ENCODE assay signal across 8 mouse cellular contexts in the genomic region with DNA sequence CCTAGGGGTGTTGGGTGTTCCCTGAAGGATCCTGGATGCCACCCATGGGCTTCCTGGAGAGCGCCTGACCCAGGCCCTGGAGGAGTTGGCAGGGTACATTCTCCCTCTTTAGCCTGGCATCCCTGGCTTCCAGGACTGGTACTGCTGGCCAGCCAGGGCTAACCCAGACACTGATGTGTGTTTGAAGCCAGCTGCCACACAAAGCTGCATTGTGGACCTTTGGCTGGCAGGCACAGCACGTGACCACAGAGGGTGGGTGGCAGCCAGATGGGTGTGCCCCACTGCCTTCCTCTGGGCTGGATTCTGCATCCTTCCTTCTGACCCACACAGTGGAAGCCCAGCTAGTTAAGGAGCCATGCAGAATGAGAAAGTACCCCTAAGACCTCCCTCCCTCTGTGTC. TPM values are rescaled to one million over a fixed set of nuclear protein-coding genes. Genes with fewer than 3 reads are reported as not detected.
DNase-seq lines count a peak whose midpoint lies in the region; ATAC-seq and TF ChIP-seq lines count a peak whose summit lies in the region.

No protein-coding gene starts in this region.

- no peaks in the 10 kb centered on the region for H3K9me3 ChIP-seq in forebrain, postnatal 0 days (ENCODE audit: low read length)
- H3K9me3 ChIP-seq in stomach, embryonic 15.5 days = no peaks in the 10 kb centered on the region

- intact Hi-C loops in heart, postnatal 36 days (cut with DNase I) = loop anchor here (5.0 kb wide), 1 partner anchor 57 kb away; no protein-coding TSS in a partner anchor
- intact Hi-C loops in left cerebral cortex, adult 2 months (cut with DNase I) = no loop called here

- WGBS in forebrain, postnatal 0 days = 40% methylated on average over 2 of the region's 2 CpGs
- 61% methylated on average over 2 of the region's 2 CpGs for WGBS in stomach, embryonic 15.5 days

- H3K9ac ChIP-seq in forebrain, postnatal 0 days = no peak overlapping the region
- H3K9ac ChIP-seq in stomach, embryonic 15.5 days = no peak overlapping the region

- peak; percentile 97 for ATAC-seq in forebrain, postnatal 0 days
- peak; percentile 61; the same call in 1 of the 2 replicates for ATAC-seq in stomach, embryonic 15.5 days (ENCODE audit: insufficient read depth, low FRiP score, low read depth)

- peak; percentile 19 for DNase-seq in urinary bladder, postnatal 14 days (ENCODE audit: low spot score)
- DNase-seq in urinary bladder, adult 18-20 months (ENCODE audit: low spot score in 2 of 2) = no peak
- DNase-seq in forebrain, postnatal 0 days = peak; percentile 76
- peak; percentile 55 to 61 for DNase-seq in heart, postnatal 36 days
- peak; percentile 59 to 75 for DNase-seq in left cerebral cortex, adult 2 months (ENCODE audit: extremely low spot score in 1 of 2, low spot score in 2 of 2)
- DNase-seq in lung, postnatal 4 days = peak; percentile 62 to 79
- DNase-seq in urinary bladder, postnatal 10 days (ENCODE audit: low spot score) = no peak

- H3K27ac ChIP-seq in forebrain, postnatal 0 days (ENCODE audit: low read depth, low read length) = peak overlapping the region; percentile 66
- H3K27ac ChIP-seq in left cerebral cortex, adult 2 months = peak overlapping the region; percentile 67
- H3K27ac ChIP-seq in stomach, embryonic 15.5 days = no peak overlapping the region

- H3K27me3 ChIP-seq in forebrain, postnatal 0 days (ENCODE audit: insufficient read depth, low read length) = no peaks in the 10 kb centered on the region
- no peaks in the 10 kb centered on the region for H3K27me3 ChIP-seq in stomach, embryonic 15.5 days (replicated peaks)

- no peak overlapping the region for H3K4me2 ChIP-seq in forebrain, postnatal 0 days (ENCODE audit: low read depth)
- no peak overlapping the region for H3K4me2 ChIP-seq in stomach, embryonic 15.5 days

- H3K36me3 ChIP-seq in forebrain, postnatal 0 days (ENCODE audit: insufficient read depth) = no peaks in the 10 kb centered on the region
- no peaks in the 10 kb centered on the region for H3K36me3 ChIP-seq in stomach, embryonic 15.5 days

- TF ChIP-seq CTCF in forebrain, postnatal 0 days (IDR thresholded peaks at IDR 0.05; ENCODE audit: low read depth) = peak; percentile 53
- peak; percentile 58 for TF ChIP-seq CTCF in left cerebral cortex, adult 2 months (IDR thresholded peaks at IDR 0.05)

- H3K4me3 ChIP-seq in forebrain, postnatal 0 days (ENCODE audit: low read depth, low read length) = no peak overlapping the region
- H3K4me3 ChIP-seq in left cerebral cortex, adult 2 months = no peak overlapping the region
- H3K4me3 ChIP-seq in stomach, embryonic 15.5 days (replicated peaks) = no peak overlapping the region

- H3K4me1 ChIP-seq in forebrain, postnatal 0 days (ENCODE audit: insufficient read depth) = no peaks in the 10 kb centered on the region
- no peaks in the 10 kb centered on the region for H3K4me1 ChIP-seq in stomach, embryonic 15.5 days

RNA-seq across cellular contexts. Expression of gene Klf13, which starts 26.4 kb away (rescaled TPM):
- total RNA-seq in forebrain, postnatal 0 days (2014; rRNA removed) = 25.5 and 32.0 TPM in 2 replicates
- 24.8 and 32.0 TPM in 2 replicates for polyA plus RNA-seq in forebrain, postnatal 0 days (2015; fragmentation: Nextera tagmentation; extraction: Ambion mirVana)
- total RNA-seq in heart, postnatal 36 days (2021) = 10 to 100 TPM; 49.2 to 58.7 TPM
- 100 to 1,000 TPM; 179 to 199 TPM for total RNA-seq in left cerebral cortex, adult 2 months (2021)
- 31.0 and 32.3 TPM in 2 replicates for polyA plus RNA-seq in stomach, embryonic 15.5 days (2015; fragmentation: Nextera tagmentation; extraction: Ambion mirVana)

RNA-seq across cellular contexts. Expression of gene E030018B13Rik, which starts 48.5 kb away (rescaled TPM):
- not detected in 2 replicates for total RNA-seq in forebrain, postnatal 0 days (2014; rRNA removed)
- not detected in 2 replicates for polyA plus RNA-seq in forebrain, postnatal 0 days (2015; fragmentation: Nextera tagmentation; extraction: Ambion mirVana)
- total RNA-seq in heart, postnatal 36 days (2021) = not detected
- not detected for total RNA-seq in left cerebral cortex, adult 2 months (2021)
- 0.17 TPM in 1 of 2 replicates, not detected in the other for polyA plus RNA-seq in stomach, embryonic 15.5 days (2015; fragmentation: Nextera tagmentation; extraction: Ambion mirVana)

Comparison
In these comparisons a context has a peak if more than half of its experiments do, and no peak if none do; other contexts are left out.
1. DNase-seq: peak in urinary bladder, postnatal 14 days (single experiment), forebrain, postnatal 0 days (single experiment), heart, postnatal 36 days (2 of 2), left cerebral cortex, adult 2 months (2 of 2) and lung, postnatal 4 days (2 of 2); none in urinary bladder, adult 18-20 months (0 of 2) and urinary bladder, postnatal 10 days (single experiment).